Mouse (Mus musculus) adrenal gland, postnatal 25 days (tissue): ENCODE results near the gene Socs1. TPM values are rescaled to one million over a fixed set of nuclear protein-coding genes. Genes with fewer than 3 reads are reported as not detected.
A peak's percentile ranks its signal among the peaks of the same experiment; 100 is the strongest.
"Not testable (repeated sequence)": the region's sequence is repeated elsewhere in the genome, so short reads cannot be mapped to it uniquely, and the experiment has no call there.

Source experiments
- DNase-seq: peaks from one replicate; pipeline ENCODE4 v3.0.0; 2021; ENCODE audit warnings: mixed read lengths
- long read RNA-seq: library from polyadenylated mRNA; stranded (forward); transcript quantifications from one replicate; pipeline ENCODE4 v2.0.0, GENCODE M21; 2021
- total RNA-seq: library from RNA; stranded (reverse); gene quantifications from 2 replicates; pipeline ENCODE4 v1.2.3, GENCODE M21; 2021

Gene Socs1
- 2.8 and 2.9 TPM in 2 replicates for total RNA-seq
- long read RNA-seq, partial matches to known transcripts = 0 of 5 reads
- long read RNA-seq, other reads (novel, unspliced or antisense) = 1 of 5 reads

DNA sequence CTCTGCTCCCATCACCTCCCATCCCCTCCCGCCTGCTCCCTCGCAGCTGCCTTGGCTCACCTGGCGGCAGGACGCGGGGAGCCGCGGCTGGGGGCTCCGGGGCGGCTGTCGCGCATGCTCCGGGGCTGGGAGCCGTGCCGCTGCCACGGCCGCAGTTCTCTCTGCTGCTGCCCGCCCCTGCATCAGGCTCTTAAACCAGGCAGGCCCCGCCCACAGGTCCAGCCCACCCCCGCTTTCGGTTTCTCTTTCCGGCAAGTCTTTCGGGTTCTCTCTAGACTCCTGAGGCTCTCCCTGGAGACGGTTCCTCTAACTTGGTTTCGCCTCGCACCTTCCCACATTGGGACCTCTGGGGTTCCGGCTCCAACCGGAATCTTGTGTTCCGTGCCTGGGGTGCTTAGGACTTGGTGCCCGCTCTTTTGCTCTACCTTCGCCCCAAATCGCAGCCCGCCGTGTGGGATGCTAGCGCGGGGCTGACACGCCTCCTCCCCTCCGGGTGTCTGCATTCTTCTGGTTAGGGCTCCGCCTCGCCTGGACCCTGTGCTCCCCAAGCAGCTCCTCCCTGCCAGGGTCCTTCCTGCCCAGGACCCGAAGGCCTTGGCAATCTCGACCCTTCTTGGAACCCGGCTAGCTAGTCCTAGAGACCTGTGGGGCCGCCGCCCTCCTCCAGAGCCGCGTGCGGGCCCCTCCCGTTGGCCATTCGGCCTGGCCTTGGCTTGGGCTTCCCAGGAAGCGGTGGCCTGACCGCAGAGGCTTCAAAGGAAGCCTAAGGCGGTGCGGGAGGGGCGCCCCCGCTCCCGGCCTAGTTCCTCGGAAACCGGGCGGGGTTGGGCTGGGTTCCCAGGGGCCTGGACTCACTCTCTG lies at the start of gene Socs1:
Socs1 (minus strand) TSS at position 166 of the 861 bp plus-strand sequence.
- DNase-seq = peak; percentile 92

DNA sequence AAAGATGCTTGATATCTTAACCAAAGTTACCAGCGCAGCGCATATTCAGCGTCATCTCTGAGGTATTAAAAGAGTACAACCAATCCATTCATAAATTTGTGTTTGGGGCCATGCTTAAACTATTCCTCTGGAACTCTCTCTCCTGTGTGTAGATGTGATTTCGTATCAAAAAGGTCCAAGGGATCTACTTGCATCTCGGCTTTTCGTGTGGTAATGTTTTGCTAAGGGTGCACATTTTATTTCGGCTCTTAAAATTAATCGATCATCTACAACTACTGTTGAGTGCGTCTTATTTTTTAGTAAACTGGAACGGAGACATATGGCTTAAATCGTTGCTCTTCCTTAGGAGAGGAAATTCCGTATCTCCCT lies 49.2 kb upstream of the Socs1 start:
- DNase-seq = no peak

GRCm38 (mm10) chr16:10828461-10828805 lies 43.1 kb upstream of the Socs1 start:
- no peak for DNase-seq

- no peak for DNase-seq
Measured at GRCm38 (mm10) chr16:10827766-10828460, 42.6 kb upstream of the Socs1 start.

DNA sequence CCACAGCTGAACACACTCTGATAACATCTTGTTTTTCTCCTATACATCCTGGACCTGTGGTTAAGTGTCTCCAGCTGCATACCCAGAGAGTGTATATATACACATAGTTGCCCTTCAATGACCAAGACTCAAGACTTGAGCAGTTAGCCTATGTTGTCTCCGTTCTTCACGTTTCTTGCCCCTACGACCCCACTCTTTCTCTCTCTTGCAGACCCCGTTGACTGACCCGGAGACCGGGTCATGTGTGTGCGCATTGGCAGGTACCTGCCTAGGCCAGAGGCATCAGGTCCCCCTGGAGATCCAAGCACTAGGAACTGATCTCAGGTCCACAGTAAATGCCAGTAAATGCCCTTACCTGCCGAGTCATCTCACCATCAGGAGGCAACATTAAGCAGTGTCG lies 41.9 kb upstream of the Socs1 start:
- DNase-seq = no peak

DNA sequence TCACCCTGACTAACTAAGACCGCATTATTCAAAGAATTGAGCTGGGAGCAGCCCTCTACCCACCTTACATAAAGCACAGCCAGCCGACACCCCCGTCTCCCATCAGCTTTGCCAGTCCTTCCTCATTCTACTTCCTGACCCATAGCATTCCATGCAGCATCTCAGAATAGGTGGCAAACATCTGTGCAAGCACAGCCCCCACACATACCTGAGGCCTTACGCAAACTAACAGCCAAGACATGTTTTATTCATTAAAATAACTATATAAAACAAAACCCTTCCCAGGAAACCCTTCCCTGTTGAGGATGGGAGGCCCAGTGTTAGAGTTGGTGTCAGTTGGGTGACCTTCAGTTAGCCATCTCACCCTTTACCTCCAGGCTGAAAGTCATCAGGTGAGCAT lies 40.5 kb upstream of the Socs1 start:
- DNase-seq = no peak

- DNase-seq = no peak
Measured at GRCm38 (mm10) chr16:10824536-10824935, 39.2 kb upstream of the Socs1 start.

- DNase-seq = no peak
Measured at GRCm38 (mm10) chr16:10821387-10821786, 36.1 kb upstream of the Socs1 start.

GRCm38 (mm10) chr16:10819966-10820365 lies 34.6 kb upstream of the Socs1 start:
- no peak for DNase-seq

GRCm38 (mm10) chr16:10818579-10819135 lies 33.3 kb upstream of the Socs1 start:
- no peak for DNase-seq

DNA sequence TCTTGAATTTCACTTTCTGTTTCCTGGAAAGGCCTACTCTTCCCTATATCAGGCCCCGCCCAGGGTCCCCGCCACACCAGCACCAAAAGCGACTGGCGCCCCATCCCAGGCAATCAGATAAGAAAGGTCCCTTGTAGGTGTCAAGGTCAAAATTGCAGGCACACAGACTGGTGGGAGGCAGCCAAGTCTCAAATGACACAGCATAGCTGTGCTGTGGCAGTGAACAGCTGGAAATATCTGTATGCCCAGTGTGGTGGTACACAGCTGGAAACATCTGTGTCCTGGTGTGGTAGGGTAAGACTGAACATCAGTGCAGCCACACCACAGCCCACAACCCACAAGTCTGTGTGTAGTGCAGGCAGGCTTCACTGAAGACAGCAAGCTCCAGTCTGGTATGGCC lies 29.5 kb upstream of the Socs1 start:
- DNase-seq = peak; percentile 28

DNA sequence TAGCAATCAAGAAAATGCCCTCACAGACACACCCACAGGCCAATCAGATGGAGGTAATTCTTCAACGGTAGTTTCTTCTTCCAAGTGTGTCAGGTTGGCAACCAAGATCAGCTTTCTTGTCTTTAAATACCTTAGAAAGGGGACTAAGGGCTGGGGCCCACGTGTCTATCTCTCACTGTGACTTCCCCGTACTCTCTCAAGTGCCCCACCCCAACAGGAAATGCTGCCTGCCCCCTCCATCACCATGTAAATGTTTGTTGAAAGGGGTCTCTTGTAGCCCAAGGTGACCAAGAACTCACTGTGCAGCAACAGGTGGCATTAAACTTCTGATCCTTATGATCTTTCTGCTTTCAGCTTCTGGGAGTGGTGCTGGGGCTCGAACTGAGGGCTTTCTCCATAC lies 28.4 kb upstream of the Socs1 start:
- DNase-seq = no peak

DNA sequence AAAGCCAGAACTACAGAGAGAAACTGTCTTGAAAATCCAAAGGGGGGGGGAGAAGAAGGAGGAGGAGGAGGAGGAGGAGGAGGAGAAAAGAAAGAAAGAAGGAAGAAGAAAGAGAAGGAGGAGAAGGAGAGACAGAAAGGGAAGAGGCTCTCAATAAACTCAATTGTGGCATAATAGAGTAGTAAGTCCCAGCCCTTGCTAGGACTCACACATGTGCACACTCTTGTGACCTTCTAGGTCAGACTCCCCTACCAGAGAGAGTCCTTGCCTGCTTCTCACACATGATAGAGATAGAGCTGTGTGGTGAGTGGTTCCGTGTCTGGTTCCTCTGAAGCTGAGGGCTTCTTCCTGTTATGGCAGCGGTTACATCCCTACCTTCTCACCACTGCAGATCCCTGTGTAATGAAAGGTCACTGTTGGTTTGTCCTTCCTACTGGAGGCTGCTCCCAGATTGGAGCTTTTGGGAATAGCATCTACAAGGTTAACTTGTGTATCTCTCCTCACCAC lies 27.6 kb upstream of the Socs1 start, which contains the start of gene Gm11172:
Gm11172 (plus strand) TSS at position 51 of the 507 bp plus-strand sequence.
- no peak for DNase-seq

GRCm38 (mm10) chr16:10810376-10810775 lies 25.0 kb upstream of the Socs1 start:
- no peak for DNase-seq

GRCm38 (mm10) chr16:10805789-10806527 lies 20.6 kb upstream of the Socs1 start, which contains the start of gene Prm1:
Prm1 (minus strand) TSS chr16:10805839.
- no peak for DNase-seq

DNA sequence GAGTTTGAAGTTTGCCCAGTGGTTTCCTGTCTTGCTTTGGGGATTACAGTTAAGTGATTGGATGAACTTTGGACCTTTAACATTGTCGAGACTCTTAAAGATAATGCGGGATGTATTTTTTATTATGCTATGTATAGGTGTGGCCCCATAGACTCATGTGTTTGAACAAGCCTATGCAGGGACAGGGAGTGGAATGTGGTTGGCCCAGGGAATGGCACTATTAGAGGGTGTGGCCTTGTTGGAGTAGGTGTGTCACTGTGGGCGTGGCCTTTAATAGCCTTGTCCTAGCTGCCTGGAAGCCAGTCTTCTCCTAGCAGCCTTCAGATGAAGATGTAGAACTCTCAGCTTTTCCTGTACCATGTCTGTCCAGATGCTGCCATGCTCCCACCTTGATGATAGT lies 17.1 kb upstream of the Socs1 start:
- not testable (repeated sequence) for DNase-seq

DNA sequence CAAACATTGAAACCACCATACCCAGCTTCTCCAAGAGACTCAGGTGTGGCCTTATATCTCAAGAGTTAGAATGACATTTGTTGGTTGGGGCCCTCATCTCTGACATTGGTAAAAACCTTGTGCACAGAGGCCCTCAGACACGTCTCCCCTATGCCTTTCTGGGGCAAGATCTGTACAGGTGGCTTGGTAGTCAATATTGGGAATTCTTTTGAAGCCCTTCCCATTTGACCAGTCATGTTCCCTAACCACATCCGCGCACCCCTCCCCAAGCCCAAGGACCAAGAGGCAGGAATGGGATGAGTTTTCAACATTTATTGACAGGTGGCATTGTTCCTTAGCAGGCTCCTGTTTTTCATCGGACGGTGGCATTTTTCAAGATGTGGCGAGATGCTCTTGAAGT lies 10.7 kb upstream of the Socs1 start, which contains the start of gene Prm2:
Prm2 (minus strand) TSS at position 101 of the 400 bp plus-strand sequence.
- no peak for DNase-seq

DNA sequence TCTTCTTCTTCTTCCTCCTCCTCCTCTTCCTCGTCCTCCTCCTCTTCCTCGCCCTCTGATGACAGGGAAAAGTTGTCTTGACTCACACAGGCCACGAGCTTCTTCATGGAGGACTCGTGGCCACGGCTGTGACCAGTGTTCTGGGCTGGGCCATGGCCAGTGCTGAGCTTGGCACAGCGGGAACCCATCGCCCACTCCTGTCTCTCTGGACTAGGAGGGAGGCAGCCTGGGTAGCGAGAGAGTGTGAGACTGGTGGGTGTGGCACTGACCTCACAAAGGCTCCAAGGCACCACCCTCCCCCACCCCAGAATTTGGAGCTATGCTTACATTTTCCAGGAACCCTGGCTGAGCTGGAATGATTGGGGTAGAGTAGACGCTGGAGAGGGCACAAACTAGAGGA lies 5.4 kb upstream of the Socs1 start, which contains the start of gene Prm3:
Prm3 (minus strand) TSS at position 213 of the 400 bp plus-strand sequence.
- no peak for DNase-seq

GRCm38 (mm10) chr16:10788866-10789265 lies 3.5 kb upstream of the Socs1 start:
- DNase-seq = no peak

DNA sequence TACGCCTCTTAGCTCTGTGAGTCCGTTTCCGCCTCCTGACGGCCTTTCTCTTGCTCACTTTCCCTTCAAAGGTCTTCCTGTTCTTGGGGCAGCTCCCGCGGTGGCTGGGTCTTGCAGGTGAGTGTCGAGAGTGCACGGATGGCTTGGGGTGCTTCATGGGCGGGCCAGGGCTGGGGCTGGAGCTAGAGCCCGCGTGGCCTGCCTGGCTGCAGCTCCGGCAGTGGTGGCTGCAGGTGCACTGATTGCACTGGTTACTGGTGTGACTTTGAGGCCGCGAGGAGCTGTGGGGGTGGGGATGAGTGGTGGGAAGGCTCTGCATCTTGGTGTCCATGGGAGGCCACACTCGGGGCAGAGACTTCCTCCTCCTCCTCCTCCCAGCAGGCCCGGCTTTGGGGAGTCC lies 2.9 kb upstream of the Socs1 start, which contains the start of gene Tnp2:
Tnp2 (minus strand) TSS at position 390 of the 400 bp plus-strand sequence.
- no peak for DNase-seq

- no peak for DNase-seq
Measured at GRCm38 (mm10) chr16:10787548-10788058, 2.3 kb upstream of the Socs1 start.
